Mouse (Mus musculus): Measurements from ENCODE around the gene Blcap. TPM values are rescaled to one million over a fixed set of nuclear protein-coding genes. Genes with fewer than 3 reads are reported as not detected.

Blcap gene
- polyA plus RNA-seq, 1 experiment from 2014 or later, result 76.0 TPM

- H3K4me2 ChIP-seq (ENCODE audit: low read depth, severe bottlenecking), result no peak overlapping the region
- H3K4me1 ChIP-seq (ENCODE audit: control insufficient read depth, insufficient read depth, low read length), result peaks cover 58% of the 10 kb centered on the region
- DNase-seq (ENCODE audit: low spot score) (no peak), ATAC-seq (ENCODE audit: insufficient number of reproducible peaks, low FRiP score, low TSS enrichment, low read depth) (no peak)
- no peaks in the 10 kb centered on the region for H3K36me3 ChIP-seq (ENCODE audit: control insufficient read depth, insufficient read depth, low read length)
- no peak overlapping the region for H3K9ac ChIP-seq (ENCODE audit: low read length)
- no peak overlapping the region for H3K4me3 ChIP-seq (ENCODE audit: low read depth, low read length)
- H3K27ac ChIP-seq (replicated peaks; ENCODE audit: low read depth, low read length), result peak overlapping the region; percentile 53
- H3K27me3 ChIP-seq (ENCODE audit: control insufficient read depth, insufficient read depth, low read length), result no peaks in the 10 kb centered on the region
- 78% methylated on average over 24 of the region's 24 CpGs for WGBS
- no peaks in the 10 kb centered on the region for H3K9me3 ChIP-seq (ENCODE audit: control insufficient read depth, low read length)
Observed at GRCm38 (mm10) chr2:157540073-157540952, 30.8 kb downstream of the Blcap start.

GRCm38 (mm10) chr2:157537118-157537517 lies 34.0 kb downstream of the Blcap start:
- H3K4me1 ChIP-seq (ENCODE audit: control insufficient read depth, insufficient read depth, low read length), result peaks cover 59% of the 10 kb centered on the region
- H3K27ac ChIP-seq (replicated peaks; ENCODE audit: low read depth, low read length), result no peak overlapping the region; the same call in 1 of the 2 replicates
- no peak overlapping the region for H3K9ac ChIP-seq (ENCODE audit: low read length)
- H3K9me3 ChIP-seq (ENCODE audit: control insufficient read depth, low read length), result no peaks in the 10 kb centered on the region
- no peak overlapping the region for H3K4me2 ChIP-seq (ENCODE audit: low read depth, severe bottlenecking)
- H3K4me3 ChIP-seq (ENCODE audit: low read depth, low read length), result no peak overlapping the region
- 17% methylated on average over 7 of the region's 7 CpGs for WGBS
- DNase-seq (ENCODE audit: low spot score), result no peak
- no peak for ATAC-seq (ENCODE audit: insufficient number of reproducible peaks, low FRiP score, low TSS enrichment, low read depth)
- no peaks in the 10 kb centered on the region for H3K27me3 ChIP-seq (ENCODE audit: control insufficient read depth, insufficient read depth, low read length)
- no peaks in the 10 kb centered on the region for H3K36me3 ChIP-seq (ENCODE audit: control insufficient read depth, insufficient read depth, low read length)

GRCm38 (mm10) chr2:157536476-157537081 lies 34.5 kb downstream of the Blcap start:
- 24% methylated on average over 7 of the region's 7 CpGs for WGBS
- ATAC-seq (ENCODE audit: insufficient number of reproducible peaks, low FRiP score, low TSS enrichment, low read depth) (no peak), DNase-seq (ENCODE audit: low spot score) (peak; percentile 67)
- H3K27me3 ChIP-seq (ENCODE audit: control insufficient read depth, insufficient read depth, low read length), result no peaks in the 10 kb centered on the region
- H3K36me3 ChIP-seq (ENCODE audit: control insufficient read depth, insufficient read depth, low read length), result no peaks in the 10 kb centered on the region
- H3K4me3 ChIP-seq (ENCODE audit: low read depth, low read length), result no peak overlapping the region
- no peak overlapping the region; the same call in 1 of the 2 replicates for H3K27ac ChIP-seq (replicated peaks; ENCODE audit: low read depth, low read length)
- H3K9ac ChIP-seq (ENCODE audit: low read length), result no peak overlapping the region
- peaks cover 58% of the 10 kb centered on the region for H3K4me1 ChIP-seq (ENCODE audit: control insufficient read depth, insufficient read depth, low read length)
- H3K4me2 ChIP-seq (ENCODE audit: low read depth, severe bottlenecking), result no peak overlapping the region
- H3K9me3 ChIP-seq (ENCODE audit: control insufficient read depth, low read length), result no peaks in the 10 kb centered on the region

- H3K27me3 ChIP-seq (ENCODE audit: control insufficient read depth, insufficient read depth, low read length), result no peaks in the 10 kb centered on the region
- no peak overlapping the region for H3K4me2 ChIP-seq (ENCODE audit: low read depth, severe bottlenecking)
- WGBS, result 74% methylated on average over 4 of the region's 4 CpGs
- no peaks in the 10 kb centered on the region for H3K9me3 ChIP-seq (ENCODE audit: control insufficient read depth, low read length)
- H3K4me3 ChIP-seq (ENCODE audit: low read depth, low read length), result no peak overlapping the region
- peaks cover 45% of the 10 kb centered on the region for H3K4me1 ChIP-seq (ENCODE audit: control insufficient read depth, insufficient read depth, low read length)
- DNase-seq (ENCODE audit: low spot score) (no peak), ATAC-seq (ENCODE audit: insufficient number of reproducible peaks, low FRiP score, low TSS enrichment, low read depth) (no peak)
- H3K9ac ChIP-seq (ENCODE audit: low read length), result no peak overlapping the region
- no peak overlapping the region for H3K27ac ChIP-seq (replicated peaks; ENCODE audit: low read depth, low read length)
- no peaks in the 10 kb centered on the region for H3K36me3 ChIP-seq (ENCODE audit: control insufficient read depth, insufficient read depth, low read length)
Observed at GRCm38 (mm10) chr2:157534163-157534562, 36.9 kb downstream of the Blcap start.

- no peak for ATAC-seq (ENCODE audit: insufficient number of reproducible peaks, low FRiP score, low TSS enrichment, low read depth)
- Histone ChIP-seq H3K9me3 (ENCODE audit: control insufficient read depth, low read length) (no peaks in the 10 kb centered on the region), H3K27me3 (ENCODE audit: control insufficient read depth, insufficient read depth, low read length) (no peaks in the 10 kb centered on the region)
Observed at GRCm38 (mm10) chr2:157531681-157532426, 39.2 kb downstream of the Blcap start.

GRCm38 (mm10) chr2:157530056-157530955 lies 40.8 kb downstream of the Blcap start:
- no peaks in the 10 kb centered on the region for H3K27me3 ChIP-seq (ENCODE audit: control insufficient read depth, insufficient read depth, low read length)
- H3K4me2 ChIP-seq (ENCODE audit: low read depth, severe bottlenecking), result no peak overlapping the region
- H3K4me1 ChIP-seq (ENCODE audit: control insufficient read depth, insufficient read depth, low read length), result peaks cover 25% of the 10 kb centered on the region
- H3K9me3 ChIP-seq (ENCODE audit: control insufficient read depth, low read length), result no peaks in the 10 kb centered on the region
- DNase-seq (ENCODE audit: low spot score) (no peak), ATAC-seq (ENCODE audit: insufficient number of reproducible peaks, low FRiP score, low TSS enrichment, low read depth) (no peak)
- no peaks in the 10 kb centered on the region for H3K36me3 ChIP-seq (ENCODE audit: control insufficient read depth, insufficient read depth, low read length)
- H3K27ac ChIP-seq (replicated peaks; ENCODE audit: low read depth, low read length), result no peak overlapping the region
- no peak overlapping the region for H3K9ac ChIP-seq (ENCODE audit: low read length)
- WGBS, result 59% methylated on average over 13 of the region's 13 CpGs
- no peak overlapping the region for H3K4me3 ChIP-seq (ENCODE audit: low read depth, low read length)

More at GRCm38 (mm10) chr2:157531681-157532426, 39.2 kb downstream of the Blcap start:
- H3K4me1 ChIP-seq (ENCODE audit: control insufficient read depth, insufficient read depth, low read length), result peaks cover 31% of the 10 kb centered on the region
- H3K9ac ChIP-seq (ENCODE audit: low read length), result no peak overlapping the region
- DNase-seq (ENCODE audit: low spot score), result peak; percentile 71
- H3K27ac ChIP-seq (replicated peaks; ENCODE audit: low read depth, low read length), result no peak overlapping the region; the same call in 1 of the 2 replicates
- H3K4me3 ChIP-seq (ENCODE audit: low read depth, low read length), result no peak overlapping the region
- peak overlapping the region; percentile 5; the same call in 1 of the 2 replicates for H3K4me2 ChIP-seq (ENCODE audit: low read depth, severe bottlenecking)
- 27% methylated on average over 8 of the region's 8 CpGs for WGBS
- no peaks in the 10 kb centered on the region for H3K36me3 ChIP-seq (ENCODE audit: control insufficient read depth, insufficient read depth, low read length)

GRCm38 (mm10) chr2:157522556-157522955 lies 48.5 kb downstream of the Blcap start:
- Histone ChIP-seq H3K9me3 (ENCODE audit: control insufficient read depth, low read length) (no peaks in the 10 kb centered on the region), H3K4me3 (ENCODE audit: low read depth, low read length) (no peak overlapping the region), H3K9ac (ENCODE audit: low read length) (no peak overlapping the region), H3K27me3 (ENCODE audit: control insufficient read depth, insufficient read depth, low read length) (no peaks in the 10 kb centered on the region), H3K4me2 (ENCODE audit: low read depth, severe bottlenecking) (no peak overlapping the region), H3K27ac (replicated peaks; ENCODE audit: low read depth, low read length) (no peak overlapping the region), H3K4me1 (ENCODE audit: control insufficient read depth, insufficient read depth, low read length) (peaks cover 23% of the 10 kb centered on the region), H3K36me3 (ENCODE audit: control insufficient read depth, insufficient read depth, low read length) (no peaks in the 10 kb centered on the region)
- DNase-seq (ENCODE audit: low spot score) (no peak), ATAC-seq (ENCODE audit: insufficient number of reproducible peaks, low FRiP score, low TSS enrichment, low read depth) (no peak)
- 80% methylated on average over 3 of the region's 3 CpGs for WGBS
